Mouse (Mus musculus) E14TG2a.4 (cell line): ENCODE results near the gene Tff3.

Experiments used
- CTCF ChIP-seq: conservative IDR thresholded peaks from 2 replicates; pipeline ENCODE4 v1.5.1; 2014; ENCODE audit warnings: low read length
- POU5F1 ChIP-seq: IDR thresholded peaks from 2 replicates; pipeline ENCODE4 v1.6.1; 2014; ENCODE audit warnings: low read length, borderline replicate concordance

- no peak for TF ChIP-seq CTCF
- no peak for TF ChIP-seq POU5F1
Measured at GRCm38 (mm10) chr17:31152512-31152911, 23.1 kb upstream of the Tff3 start.
